Mouse (Mus musculus) kidney, adult 18-20 months (tissue): Measurements from ENCODE around the gene Tnfrsf13c.

Experiments
- DNase-seq: peaks from one replicate; pipeline ENCODE4 v3.0.0; 2021

Gene Tnfrsf13c

DNA sequence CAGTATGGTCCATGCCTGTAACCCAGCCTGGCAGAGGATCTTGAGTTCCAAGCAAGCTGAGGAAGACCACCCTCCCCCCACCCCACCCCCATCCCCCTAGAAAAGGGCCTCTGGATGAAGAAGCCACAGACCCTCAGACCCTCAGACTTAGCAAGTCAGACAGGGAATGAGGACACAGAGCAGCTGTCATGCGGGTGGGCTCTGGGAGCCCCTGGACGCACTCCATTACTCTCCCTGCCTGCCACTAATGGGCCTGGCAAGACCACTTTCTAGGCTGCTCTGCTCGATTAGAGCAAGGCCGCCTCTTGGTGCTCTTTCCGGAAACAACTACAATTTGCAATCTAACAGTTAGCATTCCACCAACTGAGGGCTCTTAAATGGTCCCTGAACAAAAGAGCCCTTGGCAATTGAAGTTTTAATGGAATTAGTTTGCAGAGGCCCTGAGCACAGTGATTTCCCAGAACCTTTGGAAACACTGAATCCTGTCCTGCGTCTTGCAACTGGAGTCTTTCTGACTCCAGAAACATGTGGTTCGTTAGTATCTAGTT, 46.4 kb downstream of the Tnfrsf13c start:
- no peak for DNase-seq

DNA sequence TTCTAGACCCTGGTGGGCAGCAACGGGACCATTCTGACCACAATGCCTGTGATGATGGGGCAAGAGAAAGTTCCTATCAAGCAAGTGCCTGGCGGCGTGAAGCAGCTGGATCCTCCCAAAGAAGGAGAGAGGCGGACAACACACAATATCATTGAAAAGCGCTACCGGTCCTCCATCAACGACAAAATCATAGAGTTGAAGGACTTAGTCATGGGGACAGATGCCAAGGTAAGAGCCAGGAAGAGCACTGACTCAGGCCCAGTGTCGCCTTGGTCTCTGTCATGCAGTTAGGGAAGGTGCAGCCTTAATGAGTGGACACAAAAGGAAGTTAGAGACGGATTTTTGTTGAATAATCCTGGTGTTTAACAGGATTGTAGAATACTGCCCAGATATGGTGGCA, 49.1 kb downstream of the Tnfrsf13c start:
- DNase-seq = no peak

DNA sequence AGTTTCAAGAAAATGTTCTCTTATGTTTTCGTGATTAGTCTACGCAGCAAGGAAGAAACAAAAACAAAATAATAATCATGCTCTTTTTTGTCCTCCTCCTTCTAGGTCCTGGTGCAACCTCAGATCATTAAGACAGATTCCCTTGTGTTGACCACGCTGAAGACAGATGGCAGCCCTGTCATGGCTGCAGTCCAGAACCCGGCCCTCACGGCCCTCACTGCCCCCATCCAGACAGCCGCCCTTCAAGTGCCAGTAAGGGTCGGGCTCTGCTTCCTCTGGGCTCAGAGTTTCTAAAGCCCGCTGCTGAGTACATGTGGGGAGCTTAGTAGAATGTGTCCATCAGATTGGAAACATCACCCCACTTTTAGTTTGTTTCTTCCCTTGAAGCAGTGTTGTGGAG, 51.5 kb downstream of the Tnfrsf13c start:
- DNase-seq = no peak
